Mouse (Mus musculus) hindbrain, embryonic 13.5 days (tissue): ENCODE data around the gene E130308A19Rik. TPM values are rescaled to one million over a fixed set of nuclear protein-coding genes. Genes with fewer than 3 reads are reported as not detected.

Experiments used
- ATAC-seq: fragments of 200-750 bp; cut with Nextera tagmentation; 2 replicates; pipeline ENCODE4 v1.8.0; 2017; ENCODE audit warnings: moderate TSS enrichment; ENCODE audit not compliant: low FRiP score
- H3K27ac ChIP-seq: fragments of 300-500 bp; sonication (generic); 2 replicates; pipeline ENCODE4 v1.5.1; 2015; ENCODE audit warnings: inconsistent platforms, mild to moderate bottlenecking, moderate library complexity
- H3K27me3 ChIP-seq: fragments of 300-500 bp; sonication (generic); 2 replicates; pipeline ENCODE4 v1.6.1; 2015; ENCODE audit warnings: mild to moderate bottlenecking, inconsistent platforms
- H3K36me3 ChIP-seq: fragments of 300-500 bp; sonication (generic); 2 replicates; pipeline ENCODE4 v1.6.1; 2015; ENCODE audit warnings: mild to moderate bottlenecking, inconsistent platforms
- H3K4me1 ChIP-seq: fragments of 300-500 bp; sonication (generic); replicated peaks from 2 replicates; pipeline ENCODE4 v1.6.1; 2015; ENCODE audit warnings: inconsistent platforms
- H3K4me2 ChIP-seq: fragments of 300-500 bp; sonication (generic); 2 replicates; pipeline ENCODE4 v1.6.1; 2015; ENCODE audit warnings: inconsistent platforms, mild to moderate bottlenecking, moderate library complexity
- H3K4me3 ChIP-seq: fragments of 300-500 bp; sonication (generic); 2 replicates; pipeline ENCODE4 v1.5.1; 2015; ENCODE audit warnings: mild to moderate bottlenecking, inconsistent platforms
- H3K9ac ChIP-seq: fragments of 300-500 bp; sonication (generic); 2 replicates; pipeline ENCODE4 v1.6.1; 2015; ENCODE audit warnings: mild to moderate bottlenecking, inconsistent platforms
- H3K9me3 ChIP-seq: fragments of 300-500 bp; sonication (generic); 2 replicates; pipeline ENCODE4 v1.6.1; 2016; ENCODE audit warnings: inconsistent platforms
- WGBS: fragments of 180-500 bp; shearing (Covaris S2); methylation state at CpG from one replicate; pipeline ENCODE4 v1.1.7; 2015; 5-methylcytosine and 5-hydroxymethylcytosine counted together
- polyA plus RNA-seq: library from polyadenylated mRNA; unstranded; fragments of >200 nt; fragmentation: Nextera tagmentation; extraction: Ambion mirVana; gene quantifications from 2 replicates; pipeline ENCODE4 v1.2.1, GENCODE M21; 2015

Gene E130308A19Rik
- polyA plus RNA-seq, 1 experiment from 2014 or later: 65.4 TPM

- Histone ChIP-seq H3K9me3 (no peaks in the 10 kb centered on the region), H3K4me2 (no peak overlapping the region), H3K9ac (no peak overlapping the region), H3K27me3 (no peaks in the 10 kb centered on the region), H3K4me1 (peaks cover 31% of the 10 kb centered on the region), H3K27ac (no peak overlapping the region), H3K36me3 (no peaks in the 10 kb centered on the region), H3K4me3 (no peak overlapping the region)
- ATAC-seq: no peak
- 90% methylated on average over 2 of the region's 2 CpGs for WGBS
Observed at GRCm38 (mm10) chr4:59642657-59643056, 16.6 kb downstream of the E130308A19Rik start.

GRCm38 (mm10) chr4:59644431-59644830 lies 18.4 kb downstream of the E130308A19Rik start:
- Histone ChIP-seq H3K36me3 (no peaks in the 10 kb centered on the region), H3K27ac (peak overlapping the region; percentile 52; the same call in 1 of the 2 replicates), H3K4me2 (no peak overlapping the region), H3K9ac (no peak overlapping the region), H3K4me1 (peaks cover 25% of the 10 kb centered on the region), H3K4me3 (no peak overlapping the region), H3K9me3 (no peaks in the 10 kb centered on the region), H3K27me3 (no peaks in the 10 kb centered on the region)
- 90% methylated on average over 3 of the region's 3 CpGs for WGBS
- no peak for ATAC-seq

- Histone ChIP-seq H3K27ac (no peak overlapping the region), H3K27me3 (no peaks in the 10 kb centered on the region), H3K4me2 (no peak overlapping the region), H3K9me3 (no peaks in the 10 kb centered on the region), H3K4me3 (no peak overlapping the region), H3K9ac (no peak overlapping the region), H3K4me1 (peaks cover 25% of the 10 kb centered on the region), H3K36me3 (no peaks in the 10 kb centered on the region)
- 38% methylated on average over 4 of the region's 4 CpGs for WGBS
- ATAC-seq: peak; percentile 76
Observed at GRCm38 (mm10) chr4:59644992-59645391, 19.0 kb downstream of the E130308A19Rik start.

- Histone ChIP-seq H3K9me3 (no peaks in the 10 kb centered on the region), H3K27ac (no peak overlapping the region), H3K36me3 (no peaks in the 10 kb centered on the region), H3K4me3 (no peak overlapping the region), H3K27me3 (no peaks in the 10 kb centered on the region), H3K4me2 (no peak overlapping the region), H3K9ac (no peak overlapping the region), H3K4me1 (peaks cover 25% of the 10 kb centered on the region)
- 100% methylated on average over 2 of the region's 2 CpGs for WGBS
- ATAC-seq: no peak
Observed at GRCm38 (mm10) chr4:59645610-59646009, 19.6 kb downstream of the E130308A19Rik start.

GRCm38 (mm10) chr4:59646020-59646696 lies 20.1 kb downstream of the E130308A19Rik start:
- no peaks in the 10 kb centered on the region for H3K36me3 ChIP-seq
- no peak overlapping the region for H3K4me2 ChIP-seq
- no peaks in the 10 kb centered on the region for H3K9me3 ChIP-seq
- H3K4me1 ChIP-seq: peaks cover 25% of the 10 kb centered on the region
- no peak overlapping the region for H3K4me3 ChIP-seq
- no peak overlapping the region for H3K27ac ChIP-seq
- ATAC-seq: no peak
- no peaks in the 10 kb centered on the region for H3K27me3 ChIP-seq
- 94% methylated on average over 10 of the region's 10 CpGs for WGBS
- H3K9ac ChIP-seq: no peak overlapping the region

GRCm38 (mm10) chr4:59649119-59649518 lies 23.1 kb downstream of the E130308A19Rik start:
- Histone ChIP-seq H3K9ac (no peak overlapping the region), H3K4me2 (no peak overlapping the region), H3K27ac (no peak overlapping the region), H3K4me1 (peaks cover 7% of the 10 kb centered on the region), H3K36me3 (no peaks in the 10 kb centered on the region), H3K27me3 (no peaks in the 10 kb centered on the region), H3K4me3 (no peak overlapping the region), H3K9me3 (no peaks in the 10 kb centered on the region)
- 92% methylated on average over 5 of the region's 5 CpGs for WGBS
- no peak for ATAC-seq

- 96% methylated on average over 1 of the region's 1 CpGs for WGBS
- Histone ChIP-seq H3K4me2 (no peak overlapping the region), H3K4me1 (peaks cover 7% of the 10 kb centered on the region; the same call in 1 of the 2 replicates), H3K36me3 (no peaks in the 10 kb centered on the region), H3K9me3 (no peaks in the 10 kb centered on the region), H3K9ac (no peak overlapping the region), H3K4me3 (no peak overlapping the region), H3K27ac (no peak overlapping the region), H3K27me3 (no peaks in the 10 kb centered on the region)
- ATAC-seq: no peak
Observed at GRCm38 (mm10) chr4:59652166-59652681, 26.2 kb downstream of the E130308A19Rik start.

- WGBS: 71% methylated on average over 5 of the region's 5 CpGs
- no peak for ATAC-seq
- Histone ChIP-seq H3K4me1 (peaks cover 7% of the 10 kb centered on the region), H3K9me3 (no peaks in the 10 kb centered on the region), H3K4me3 (no peak overlapping the region), H3K9ac (no peak overlapping the region), H3K36me3 (no peaks in the 10 kb centered on the region), H3K4me2 (no peak overlapping the region), H3K27me3 (no peaks in the 10 kb centered on the region), H3K27ac (no peak overlapping the region)
Observed at GRCm38 (mm10) chr4:59656061-59656642, 30.1 kb downstream of the E130308A19Rik start.

- no peak for ATAC-seq
- Histone ChIP-seq H3K4me3 (no peak overlapping the region), H3K9ac (no peak overlapping the region), H3K9me3 (no peaks in the 10 kb centered on the region), H3K27ac (no peak overlapping the region), H3K4me2 (no peak overlapping the region), H3K27me3 (no peaks in the 10 kb centered on the region), H3K36me3 (peaks cover 13% of the 10 kb centered on the region), H3K4me1 (no peaks in the 10 kb centered on the region; the same call in 1 of the 2 replicates)
- 93% methylated on average over 1 of the region's 1 CpGs for WGBS
Observed at GRCm38 (mm10) chr4:59662163-59662562, 36.2 kb downstream of the E130308A19Rik start.

GRCm38 (mm10) chr4:59663451-59663850 lies 37.4 kb downstream of the E130308A19Rik start:
- ATAC-seq: no peak
- Histone ChIP-seq H3K27me3 (no peaks in the 10 kb centered on the region), H3K4me1 (no peaks in the 10 kb centered on the region; the same call in 1 of the 2 replicates), H3K4me2 (no peak overlapping the region), H3K9ac (no peak overlapping the region), H3K27ac (no peak overlapping the region), H3K4me3 (no peak overlapping the region), H3K9me3 (no peaks in the 10 kb centered on the region), H3K36me3 (peaks cover 13% of the 10 kb centered on the region)
- 91% methylated on average over 6 of the region's 6 CpGs for WGBS

GRCm38 (mm10) chr4:59666550-59667317 lies 40.7 kb downstream of the E130308A19Rik start:
- ATAC-seq: no peak
- Histone ChIP-seq H3K9ac (no peak overlapping the region), H3K4me1 (0 out of 2 replicates have a peak, but pooled peaks cover 3% of the 10 kb centered on the region), H3K27ac (no peak overlapping the region), H3K27me3 (no peaks in the 10 kb centered on the region), H3K36me3 (peaks cover 9% of the 10 kb centered on the region), H3K9me3 (no peaks in the 10 kb centered on the region), H3K4me3 (no peak overlapping the region), H3K4me2 (no peak overlapping the region)
- WGBS: 82% methylated on average over 3 of the region's 3 CpGs

- Histone ChIP-seq H3K4me3 (no peak overlapping the region), H3K9me3 (no peaks in the 10 kb centered on the region), H3K27ac (no peak overlapping the region), H3K9ac (no peak overlapping the region), H3K27me3 (no peaks in the 10 kb centered on the region), H3K4me1 (0 out of 2 replicates have a peak, but pooled peaks cover 3% of the 10 kb centered on the region), H3K4me2 (no peak overlapping the region), H3K36me3 (no peaks in the 10 kb centered on the region)
- ATAC-seq: no peak
- 78% methylated on average over 3 of the region's 3 CpGs for WGBS
Observed at GRCm38 (mm10) chr4:59668050-59668449, 42.0 kb downstream of the E130308A19Rik start.
